Comparison of ENCODE assay signal across 7 mouse cellular contexts in the genomic region with DNA sequence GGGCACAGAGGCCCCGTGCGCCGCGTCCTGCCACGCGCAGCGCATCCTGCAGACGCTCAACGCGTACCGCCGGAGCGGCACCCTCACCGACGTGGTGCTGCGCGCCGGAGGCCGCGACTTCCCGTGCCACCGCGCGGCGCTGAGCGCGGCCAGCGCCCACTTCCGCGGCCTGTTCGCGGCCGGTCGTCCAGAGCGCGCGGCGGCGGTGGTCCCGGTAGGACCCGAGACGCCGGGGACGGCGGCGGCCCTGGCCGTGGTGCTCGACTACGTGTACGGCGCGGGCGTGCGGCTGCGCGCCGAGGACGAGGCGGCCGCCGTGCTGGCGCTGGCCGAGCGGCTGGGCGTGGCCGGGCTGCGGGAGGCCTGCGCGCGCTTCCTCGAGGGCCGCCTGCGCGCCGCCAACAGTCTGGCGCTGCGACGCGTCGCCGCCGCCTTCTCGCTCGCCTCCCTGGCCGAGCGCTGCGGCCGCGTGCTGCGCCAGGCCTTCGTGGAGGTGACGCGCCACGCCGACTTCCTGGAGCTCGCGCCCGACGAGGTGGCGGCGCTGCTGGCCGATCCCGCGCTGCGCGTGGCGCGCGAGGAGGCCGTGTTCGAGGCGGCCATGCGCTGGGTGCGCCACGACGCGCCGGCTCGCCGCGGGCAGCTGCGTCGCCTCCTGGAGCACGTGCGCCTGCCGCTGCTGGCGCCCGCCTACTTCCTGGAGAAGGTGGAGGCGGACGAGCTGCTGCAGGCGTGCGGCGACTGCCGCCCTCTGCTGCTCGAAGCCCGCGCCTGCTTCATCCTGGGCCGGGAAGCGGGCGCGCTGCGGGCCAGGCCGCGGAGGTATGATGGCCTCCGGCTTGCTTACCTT. TPM values are rescaled to one million over a fixed set of nuclear protein-coding genes. Genes with fewer than 3 reads are reported as not detected.
DNase-seq lines count a peak whose midpoint lies in the region; ATAC-seq lines count a peak whose summit lies in the region.

No protein-coding gene starts in this region.

- peak overlapping the region; percentile 87 for H3K4me2 ChIP-seq in embryonic facial prominence, embryonic 11.5 days (ENCODE audit: low read depth, low read length)
- peak overlapping the region; percentile 80 for H3K4me2 ChIP-seq in heart, embryonic 11.5 days
- peak overlapping the region; percentile 64 for H3K4me2 ChIP-seq in kidney, embryonic 16.5 days (replicated peaks; ENCODE audit: low read depth, low read length)
- H3K4me2 ChIP-seq in liver, embryonic 13.5 days = peak overlapping the region; percentile 76

- no peaks in the 10 kb centered on the region for H3K9me3 ChIP-seq in embryonic facial prominence, embryonic 11.5 days (replicated peaks; ENCODE audit: control insufficient read depth, low read length)
- H3K9me3 ChIP-seq in heart, embryonic 11.5 days (replicated peaks; ENCODE audit: control insufficient read depth, low read length) = no peaks in the 10 kb centered on the region
- peaks cover 3% of the 10 kb centered on the region; the same call in 1 of the 2 replicates for H3K9me3 ChIP-seq in kidney, embryonic 16.5 days (ENCODE audit: low read length)
- no peaks in the 10 kb centered on the region for H3K9me3 ChIP-seq in liver, embryonic 13.5 days (replicated peaks)

- peak overlapping the region; percentile 80 for H3K27ac ChIP-seq in embryonic facial prominence, embryonic 11.5 days (replicated peaks; ENCODE audit: low read depth, low read length)
- peak overlapping the region; percentile 93 for H3K27ac ChIP-seq in heart, embryonic 11.5 days (ENCODE audit: low read depth, low read length)
- H3K27ac ChIP-seq in kidney, embryonic 16.5 days (ENCODE audit: low read length) = peak overlapping the region; percentile 88
- H3K27ac ChIP-seq in liver, embryonic 13.5 days = peak overlapping the region; percentile 73

- peak overlapping the region; percentile 50 for H3K4me3 ChIP-seq in embryonic facial prominence, embryonic 11.5 days (ENCODE audit: low read depth, low read length)
- H3K4me3 ChIP-seq in heart, embryonic 11.5 days (ENCODE audit: low read depth, low read length) = peak overlapping the region; percentile 52
- peak overlapping the region; percentile 51 for H3K4me3 ChIP-seq in kidney, embryonic 16.5 days (ENCODE audit: low read length)
- peak overlapping the region; percentile 57 for H3K4me3 ChIP-seq in liver, embryonic 13.5 days (replicated peaks)

- peak overlapping the region; percentile 75 for H3K9ac ChIP-seq in embryonic facial prominence, embryonic 11.5 days (replicated peaks; ENCODE audit: low read length)
- peak overlapping the region; percentile 77 for H3K9ac ChIP-seq in heart, embryonic 11.5 days (ENCODE audit: low read depth, low read length)
- H3K9ac ChIP-seq in kidney, embryonic 16.5 days (replicated peaks; ENCODE audit: low read length) = peak overlapping the region; percentile 75
- peak overlapping the region; percentile 53 for H3K9ac ChIP-seq in liver, embryonic 13.5 days

- DNase-seq in adrenal gland, postnatal 36 days = peak; percentile 69 to 75
- DNase-seq in embryonic facial prominence, embryonic 11.5 days (ENCODE audit: low spot score) = peak; percentile 85
- DNase-seq in liver, embryonic 13.5 days = peak; percentile 34
- DNase-seq in spleen, postnatal 14 days (ENCODE audit: low spot score in 2 of 2) = peak; percentile 38 to 45

- ATAC-seq in embryonic facial prominence, embryonic 11.5 days (replicated peaks; ENCODE audit: insufficient number of reproducible peaks, low FRiP score, low TSS enrichment, low read depth) = peak; percentile 46
- peak; percentile 62 for ATAC-seq in heart, embryonic 11.5 days (replicated peaks; ENCODE audit: insufficient number of reproducible peaks, low FRiP score, low TSS enrichment)
- ATAC-seq in kidney, embryonic 16.5 days (ENCODE audit: low FRiP score, low TSS enrichment) = peak; percentile 76
- ATAC-seq in liver, embryonic 13.5 days (ENCODE audit: low read depth) = peak; percentile 48
- ATAC-seq in monocyte, adult 5-6 weeks (replicated peaks; ENCODE audit: insufficient number of reproducible peaks, low FRiP score, low TSS enrichment, poor library complexity, severe bottlenecking) = peak; percentile 60

- H3K36me3 ChIP-seq in embryonic facial prominence, embryonic 11.5 days (replicated peaks; ENCODE audit: control insufficient read depth, insufficient read depth, low read depth, low read length) = peaks cover 2% of the 10 kb centered on the region
- H3K36me3 ChIP-seq in heart, embryonic 11.5 days (ENCODE audit: control insufficient read depth, insufficient read depth, low read length) = peaks cover 7% of the 10 kb centered on the region
- peaks cover 18% of the 10 kb centered on the region for H3K36me3 ChIP-seq in kidney, embryonic 16.5 days (ENCODE audit: insufficient read depth, low read length)
- H3K36me3 ChIP-seq in liver, embryonic 13.5 days = peaks cover 16% of the 10 kb centered on the region

- H3K4me1 ChIP-seq in embryonic facial prominence, embryonic 11.5 days (ENCODE audit: control insufficient read depth, insufficient read depth, low read length) = peaks cover 6% of the 10 kb centered on the region
- peaks cover 34% of the 10 kb centered on the region for H3K4me1 ChIP-seq in heart, embryonic 11.5 days (ENCODE audit: control insufficient read depth, insufficient read depth, low read length)
- peaks cover 26% of the 10 kb centered on the region for H3K4me1 ChIP-seq in kidney, embryonic 16.5 days (ENCODE audit: insufficient read depth, low read length)
- peaks cover 43% of the 10 kb centered on the region for H3K4me1 ChIP-seq in liver, embryonic 13.5 days (replicated peaks)

- WGBS in embryonic facial prominence, embryonic 11.5 days = 2% methylated on average over 128 of the region's 145 CpGs
- 2% methylated on average over 112 of the region's 145 CpGs for WGBS in heart, embryonic 11.5 days (ENCODE audit: insufficient replicate concordance)
- WGBS in kidney, embryonic 16.5 days = 1% methylated on average over 121 of the region's 145 CpGs
- WGBS in liver, embryonic 13.5 days (ENCODE audit: insufficient replicate concordance) = 1% methylated on average over 135 of the region's 145 CpGs

- no peaks in the 10 kb centered on the region for H3K27me3 ChIP-seq in embryonic facial prominence, embryonic 11.5 days (ENCODE audit: control insufficient read depth, insufficient read depth, low read length)
- no peaks in the 10 kb centered on the region for H3K27me3 ChIP-seq in heart, embryonic 11.5 days (ENCODE audit: control insufficient read depth, insufficient read depth, low read length)
- no peaks in the 10 kb centered on the region for H3K27me3 ChIP-seq in kidney, embryonic 16.5 days (ENCODE audit: insufficient read depth, low read length)
- H3K27me3 ChIP-seq in liver, embryonic 13.5 days = peaks cover 57% of the 10 kb centered on the region

RNA-seq across cellular contexts. Expression of gene Klhl35, which starts 2.7 kb away (rescaled TPM):
- total RNA-seq in adrenal gland, postnatal 36 days (2021) = under 1 TPM; 0.50 to 0.63 TPM
- 1.8 and 3.5 TPM in 2 replicates for polyA plus RNA-seq in embryonic facial prominence, embryonic 11.5 days (2014; fragmentation: Nextera tagmentation; extraction: Ambion mirVana)
- 0.77 and 1.0 TPM in 2 replicates for polyA plus RNA-seq in heart, embryonic 11.5 days (2014; fragmentation: Nextera tagmentation; extraction: Ambion mirVana)
- polyA plus RNA-seq in kidney, embryonic 16.5 days (2015; fragmentation: Nextera tagmentation; extraction: Ambion mirVana) = 0.66 and 0.75 TPM in 2 replicates
- 0.12 and 0.21 TPM in 2 replicates for polyA plus RNA-seq in liver, embryonic 13.5 days (2015; fragmentation: Nextera tagmentation; extraction: Ambion mirVana)
- 0.49 to 1.6 TPM in 2 of 3 replicates, not detected in the other for total RNA-seq in monocyte, adult 5-6 weeks (2017)

RNA-seq across cellular contexts. Expression of gene Rps3, which starts 15.0 kb away (rescaled TPM):
- total RNA-seq in adrenal gland, postnatal 36 days (2021) = 100 to 1,000 TPM; 549 to 598 TPM
- 821 and 869 TPM in 2 replicates for polyA plus RNA-seq in embryonic facial prominence, embryonic 11.5 days (2014; fragmentation: Nextera tagmentation; extraction: Ambion mirVana)
- polyA plus RNA-seq in heart, embryonic 11.5 days (2014; fragmentation: Nextera tagmentation; extraction: Ambion mirVana) = 591 and 608 TPM in 2 replicates
- 746 and 752 TPM in 2 replicates for polyA plus RNA-seq in kidney, embryonic 16.5 days (2015; fragmentation: Nextera tagmentation; extraction: Ambion mirVana)
- 741 and 746 TPM in 2 replicates for polyA plus RNA-seq in liver, embryonic 13.5 days (2015; fragmentation: Nextera tagmentation; extraction: Ambion mirVana)
- total RNA-seq in monocyte, adult 5-6 weeks (2017) = 1,253 to 1,571 TPM (median 1,557 TPM) in 3 replicates

Comparison
In these comparisons a context has a peak if more than half of its experiments do, and no peak if none do; other contexts are left out.
1. Peak in every context shown above with its lines: DNase-seq, ATAC-seq, H3K4me3 ChIP-seq and H3K27ac ChIP-seq.
2. DNase-seq: peak in every context shown above with its lines; median percentile 85 in embryonic facial prominence, embryonic 11.5 days; 72 in adrenal gland, postnatal 36 days; 42 in spleen, postnatal 14 days; 34 in liver, embryonic 13.5 days.